Mouse (Mus musculus) CH12.LX (cell line): ENCODE data around the gene Med15. TPM values are rescaled to one million over a fixed set of nuclear protein-coding genes. Genes with fewer than 3 reads are reported as not detected.

Source experiments
- DNase-seq: peaks from one replicate; pipeline ENCODE4 v3.0.0-alpha.2; 2013; ENCODE audit errors: extremely low read depth
- H3K27ac ChIP-seq: 2 replicates; pipeline ENCODE4 v1.5.1; 2012; ENCODE audit warnings: low read depth, mild to moderate bottlenecking, control low read depth, moderate library complexity; ENCODE audit not compliant: insufficient read depth
- H3K27me3 ChIP-seq: replicated peaks from 2 replicates; pipeline ENCODE3; 2012; ENCODE audit warnings: inconsistent platforms
- H3K36me3 ChIP-seq, 2 experiments: replicated peaks in 1 of 2; 2 replicates each; pipeline versions ENCODE3 to v1.6.1; 2012; ENCODE audit warnings: inconsistent platforms in 1 of 2, low read length in 1 of 2, mild to moderate bottlenecking in 1 of 2, mixed read lengths in 1 of 2, moderate library complexity in 1 of 2; ENCODE audit not compliant: control insufficient read depth in 1 of 2, insufficient read depth in 1 of 2
- H3K4me1 ChIP-seq, 2 experiments: 2 replicates each; pipeline ENCODE4 v1.6.1; 2012; ENCODE audit warnings: inconsistent platforms in 1 of 2, moderate library complexity in 1 of 2; ENCODE audit not compliant: insufficient read depth in 2 of 2, control insufficient read depth in 1 of 2
- H3K4me2 ChIP-seq: 2 replicates; pipeline ENCODE4 v1.6.1; 2012; ENCODE audit warnings: low read depth, mild to moderate bottlenecking, control low read depth; ENCODE audit not compliant: poor library complexity, insufficient read depth, severe bottlenecking
- H3K4me3 ChIP-seq, 3 experiments: fragments of 150-350 bp in 1 of 3; sonication (generic) in 1 of 3; replicated peaks in 1 of 3; 2 replicates each; pipeline versions ENCODE3 to v1.5.1; 2011 to 2012; ENCODE audit warnings: low read depth in 2 of 3, low read length in 2 of 3, mild to moderate bottlenecking in 2 of 3, moderate library complexity in 2 of 3, control low read depth in 1 of 3, improper control_type of control experiment in 1 of 3, inconsistent platforms in 1 of 3, mixed read lengths in 1 of 3; ENCODE audit not compliant: poor library complexity in 1 of 3
- H3K79me2 ChIP-seq: replicated peaks from 2 replicates; pipeline ENCODE4 v1.6.1; 2012; ENCODE audit warnings: mild to moderate bottlenecking, moderate library complexity; ENCODE audit not compliant: control insufficient read depth, poor library complexity, insufficient read depth, severe bottlenecking; ENCODE audit errors: extremely low read depth
- H3K9ac ChIP-seq: 2 replicates; pipeline ENCODE4 v1.6.1; 2012; ENCODE audit warnings: low read depth, mild to moderate bottlenecking, control low read depth, moderate library complexity; ENCODE audit not compliant: insufficient read depth
- H3K9me3 ChIP-seq: replicated peaks from 2 replicates; pipeline ENCODE3; 2012; ENCODE audit warnings: low read length, inconsistent platforms, mixed read lengths
- CHD1 ChIP-seq: IDR thresholded peaks from 2 replicates; pipeline ENCODE4 v1.6.1; 2012; ENCODE audit warnings: low read depth, low read length, improper control_type of control experiment, inconsistent platforms
- E2F4 ChIP-seq: IDR thresholded peaks from 2 replicates; pipeline ENCODE4 v1.6.1; 2011; ENCODE audit warnings: low read depth, low read length, improper control_type of control experiment; ENCODE audit not compliant: insufficient replicate concordance
- EP300 ChIP-seq: IDR thresholded peaks from 2 replicates; pipeline ENCODE4 v1.6.1; 2011; ENCODE audit warnings: low read length, improper control_type of control experiment
- GABPA ChIP-seq: IDR thresholded peaks from 2 replicates; pipeline ENCODE4 v1.6.1; 2012; ENCODE audit warnings: low read depth, low read length, improper control_type of control experiment, inconsistent platforms; ENCODE audit not compliant: insufficient replicate concordance
- HCFC1 ChIP-seq: IDR thresholded peaks from 2 replicates; pipeline ENCODE4 v1.6.1; 2012; ENCODE audit warnings: low read depth, mild to moderate bottlenecking, inconsistent platforms, low read length, improper control_type of control experiment
- IRF4 ChIP-seq: IDR thresholded peaks from 2 replicates; pipeline ENCODE4 v1.6.1; 2014; ENCODE audit warnings: low read depth, mild to moderate bottlenecking, inconsistent platforms, low read length, improper control_type of control experiment
- JUND ChIP-seq: conservative IDR thresholded peaks from 2 replicates; pipeline ENCODE4 v1.6.1; 2011; ENCODE audit warnings: low read depth, low read length, improper control_type of control experiment
- MAFK ChIP-seq: IDR thresholded peaks from 2 replicates; pipeline ENCODE4 v1.6.1; 2011; ENCODE audit warnings: low read length, improper control_type of control experiment; ENCODE audit not compliant: insufficient replicate concordance
- MAZ ChIP-seq: IDR thresholded peaks from 2 replicates; pipeline ENCODE4 v1.6.1; 2012; ENCODE audit warnings: low read depth, mild to moderate bottlenecking, inconsistent platforms, low read length, improper control_type of control experiment, moderate library complexity
- MYC ChIP-seq: IDR thresholded peaks from 2 replicates; pipeline ENCODE4 v1.6.1; 2011; ENCODE audit warnings: low read depth, mild to moderate bottlenecking, improper control_type of control experiment, low read length
- NELFE ChIP-seq: IDR thresholded peaks from 2 replicates; pipeline ENCODE4 v1.6.1; 2011; ENCODE audit warnings: low read depth, low read length, improper control_type of control experiment
- PAX5 ChIP-seq: IDR thresholded peaks from 2 replicates; pipeline ENCODE4 v1.6.1; 2012; ENCODE audit warnings: low read length, inconsistent platforms, mixed read lengths
- POLR2A ChIP-seq: IDR thresholded peaks from 2 replicates; pipeline ENCODE4 v1.6.1; 2011; ENCODE audit warnings: low read depth, mild to moderate bottlenecking, improper control_type of control experiment, low read length
- POLR2AphosphoS2 ChIP-seq: IDR thresholded peaks from 2 replicates; pipeline ENCODE4 v1.6.1; 2011; ENCODE audit warnings: low read depth, low read length, improper control_type of control experiment
- SMC3 ChIP-seq: IDR thresholded peaks from 2 replicates; pipeline ENCODE4 v1.6.1; 2011; ENCODE audit warnings: low read depth, low read length, improper control_type of control experiment
- TCF12 ChIP-seq: IDR thresholded peaks from 2 replicates; pipeline ENCODE4 v1.6.1; 2014; ENCODE audit warnings: low read depth, mild to moderate bottlenecking, inconsistent platforms, low read length, improper control_type of control experiment
- UBTF ChIP-seq: IDR thresholded peaks from 2 replicates; pipeline ENCODE4 v1.6.1; 2012; ENCODE audit warnings: low read depth, mild to moderate bottlenecking, inconsistent platforms, low read length, improper control_type of control experiment, moderate library complexity
- ZC3H11A ChIP-seq: IDR thresholded peaks from 2 replicates; pipeline ENCODE4 v1.6.1; 2012; ENCODE audit warnings: low read depth, mild to moderate bottlenecking, inconsistent platforms, low read length, improper control_type of control experiment
- ZKSCAN1 ChIP-seq: IDR thresholded peaks from 2 replicates; pipeline ENCODE4 v1.6.1; 2012; ENCODE audit warnings: low read depth, inconsistent platforms, low read length, improper control_type of control experiment, borderline replicate concordance
- ZMIZ1 ChIP-seq: IDR thresholded peaks from 2 replicates; pipeline ENCODE4 v1.6.1; 2012; ENCODE audit warnings: low read depth, mild to moderate bottlenecking, inconsistent platforms, low read length, improper control_type of control experiment
- dilution Hi-C: fragments of 300-500 bp; cut with MboI; formaldehyde crosslinking; loops from 2 replicates; pipeline ENCODE4 v1.14.3; 2020; ENCODE audit warnings: low sequenced_read_pairs; ENCODE audit not compliant: extremely low pct_unique_long_range_greater_than_20kb, extremely low pct_ligation_motif_present
- in situ Hi-C: fragments of 300-500 bp; cut with MboI; formaldehyde crosslinking; loops from 3 replicates; pipeline ENCODE4 v1.14.3; 2019; ENCODE audit warnings: low sequenced_read_pairs, low pct_ligation_motif_present, low pct_unique_long_range_greater_than_20kb, mixed read lengths
- polyA plus RNA-seq: library from polyadenylated mRNA; unstranded; fragments of >175 nt; gene quantifications from 2 replicates; pipeline ENCODE4 v1.2.1, GENCODE M21; 2012; ENCODE audit warnings: low read depth; ENCODE audit not compliant: insufficient read length
- total RNA-seq, 2 experiments: library from RNA; depleted of rRNA; stranded (reverse); fragments of 300-350 nt in 1 of 2; fragments of >200 nt in 1 of 2; gene quantifications; 2 replicates each; pipeline ENCODE4 v1.2.3; 2012 to 2014

Med15 gene
- total and polyA plus RNA-seq, 3 experiments: 20.1 to 78.1 (median 42.6) TPM

DNA sequence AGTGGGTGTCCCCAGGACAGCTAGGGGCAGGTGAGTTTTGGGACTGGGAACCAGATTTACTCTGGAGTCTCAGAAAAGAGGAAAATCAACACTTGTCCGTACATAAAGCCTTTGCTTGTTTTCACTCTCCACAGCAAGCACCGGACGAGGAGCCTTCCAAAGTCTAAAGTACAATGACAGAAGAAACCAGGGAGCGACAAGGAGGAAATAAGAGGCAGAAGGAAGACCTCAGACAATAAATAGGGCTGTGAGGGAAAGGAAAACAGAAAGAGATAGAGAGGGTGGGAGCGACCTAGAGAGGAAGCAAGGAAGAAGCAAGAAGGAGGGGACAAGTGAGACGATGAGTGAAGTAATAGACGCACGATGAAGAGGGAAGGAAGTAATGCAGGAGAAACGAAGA lies 26.2 kb upstream of the Med15 start:
- Histone ChIP-seq H3K9ac (no peak overlapping the region), H3K27me3 (peaks cover 10% of the 10 kb centered on the region), H3K27ac (no peak overlapping the region), H3K4me2 (no peak overlapping the region), H3K79me2 (no peaks in the 10 kb centered on the region), H3K4me1 (no peaks in the 10 kb centered on the region), H3K9me3 (peaks cover 13% of the 10 kb centered on the region), H3K36me3 (no peaks in the 10 kb centered on the region), H3K4me3 (no peak overlapping the region)
- TF ChIP-seq HCFC1: no peak
- TF ChIP-seq NELFE: no peak
- no peak for TF ChIP-seq MAZ
- TF ChIP-seq POLR2AphosphoS2: no peak
- no peak for TF ChIP-seq IRF4
- TF ChIP-seq JUND: no peak
- TF ChIP-seq MYC: no peak
- no peak for TF ChIP-seq EP300
- TF ChIP-seq PAX5: no peak
- TF ChIP-seq UBTF: no peak
- TF ChIP-seq TCF12: no peak
- no peak for TF ChIP-seq POLR2A
- TF ChIP-seq SMC3: no peak
- TF ChIP-seq CHD1: no peak
- TF ChIP-seq E2F4: no peak
- TF ChIP-seq MAFK: no peak
- no peak for TF ChIP-seq ZKSCAN1
- TF ChIP-seq GABPA: no peak
- in situ Hi-C loops: no loop called here
- no peak for DNase-seq
- dilution Hi-C loops: no loop called here

DNA sequence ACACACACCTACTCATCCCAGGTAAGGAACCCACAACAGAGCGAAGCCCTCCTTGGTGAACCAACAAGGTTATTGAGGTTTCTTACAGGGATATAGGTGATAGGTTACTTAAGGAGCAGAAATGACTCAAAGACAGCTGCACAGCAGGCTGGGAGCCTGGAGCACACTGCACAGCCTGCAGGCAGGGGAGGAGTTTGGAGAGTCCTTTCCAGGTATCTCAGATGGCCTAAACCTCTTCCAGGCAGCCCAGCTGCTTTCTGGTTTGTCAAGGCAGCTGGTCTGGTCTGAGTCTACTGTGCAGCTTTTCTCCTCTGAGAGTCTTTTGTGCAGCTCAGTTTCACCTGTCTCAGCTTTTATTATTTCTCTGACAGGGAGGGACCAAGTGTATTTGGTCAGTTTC lies 25.1 kb upstream of the Med15 start:
- in situ Hi-C loops: no loop called here

More for the DNA sequence above, 25.1 kb upstream of the Med15 start:
- no peaks in the 10 kb centered on the region for H3K79me2 ChIP-seq
- peaks cover 13% of the 10 kb centered on the region for H3K9me3 ChIP-seq
- no peak for TF ChIP-seq ZC3H11A
- TF ChIP-seq MAZ: no peak
- no peak for TF ChIP-seq UBTF
- no peak for TF ChIP-seq ZMIZ1
- TF ChIP-seq GABPA: no peak
- no peak for TF ChIP-seq MAFK
- no peak overlapping the region for H3K27ac ChIP-seq
- H3K9ac ChIP-seq: no peak overlapping the region
- no peaks in the 10 kb centered on the region for H3K36me3 ChIP-seq
- H3K4me3 ChIP-seq: no peak overlapping the region
- no peaks in the 10 kb centered on the region for H3K4me1 ChIP-seq
- H3K4me2 ChIP-seq: no peak overlapping the region
- no peak for DNase-seq
- dilution Hi-C loops: no loop called here
- peaks cover 14% of the 10 kb centered on the region for H3K27me3 ChIP-seq
